Mouse (Mus musculus) CH12.LX (cell line): ENCODE data around the gene Wdr5. TPM values are rescaled to one million over a fixed set of nuclear protein-coding genes. Genes with fewer than 3 reads are reported as not detected.
A peak's percentile ranks its signal among the peaks of the same experiment; 100 is the strongest.

ENCODE experiments used
- DNase-seq: peaks from one replicate; pipeline ENCODE4 v3.0.0-alpha.2; 2013; ENCODE audit errors: extremely low read depth
- H3K27ac ChIP-seq: 2 replicates; pipeline ENCODE4 v1.5.1; 2012; ENCODE audit warnings: low read depth, mild to moderate bottlenecking, control low read depth, moderate library complexity; ENCODE audit not compliant: insufficient read depth
- H3K27me3 ChIP-seq: replicated peaks from 2 replicates; pipeline ENCODE3; 2012; ENCODE audit warnings: inconsistent platforms
- H3K36me3 ChIP-seq, 2 experiments: replicated peaks in 1 of 2; 2 replicates each; pipeline versions ENCODE3 to v1.6.1; 2012; ENCODE audit warnings: inconsistent platforms in 1 of 2, low read length in 1 of 2, mild to moderate bottlenecking in 1 of 2, mixed read lengths in 1 of 2, moderate library complexity in 1 of 2; ENCODE audit not compliant: control insufficient read depth in 1 of 2, insufficient read depth in 1 of 2
- H3K4me1 ChIP-seq, 2 experiments: 2 replicates each; pipeline ENCODE4 v1.6.1; 2012; ENCODE audit warnings: inconsistent platforms in 1 of 2, moderate library complexity in 1 of 2; ENCODE audit not compliant: insufficient read depth in 2 of 2, control insufficient read depth in 1 of 2
- H3K4me2 ChIP-seq: 2 replicates; pipeline ENCODE4 v1.6.1; 2012; ENCODE audit warnings: low read depth, mild to moderate bottlenecking, control low read depth; ENCODE audit not compliant: poor library complexity, insufficient read depth, severe bottlenecking
- H3K4me3 ChIP-seq, 3 experiments: fragments of 150-350 bp in 1 of 3; sonication (generic) in 1 of 3; replicated peaks in 1 of 3; 2 replicates each; pipeline versions ENCODE3 to v1.5.1; 2011 to 2012; ENCODE audit warnings: low read depth in 2 of 3, low read length in 2 of 3, mild to moderate bottlenecking in 2 of 3, moderate library complexity in 2 of 3, control low read depth in 1 of 3, improper control_type of control experiment in 1 of 3, inconsistent platforms in 1 of 3, mixed read lengths in 1 of 3; ENCODE audit not compliant: poor library complexity in 1 of 3
- H3K79me2 ChIP-seq: replicated peaks from 2 replicates; pipeline ENCODE4 v1.6.1; 2012; ENCODE audit warnings: mild to moderate bottlenecking, moderate library complexity; ENCODE audit not compliant: control insufficient read depth, poor library complexity, insufficient read depth, severe bottlenecking; ENCODE audit errors: extremely low read depth
- H3K9ac ChIP-seq: 2 replicates; pipeline ENCODE4 v1.6.1; 2012; ENCODE audit warnings: low read depth, mild to moderate bottlenecking, control low read depth, moderate library complexity; ENCODE audit not compliant: insufficient read depth
- H3K9me3 ChIP-seq: replicated peaks from 2 replicates; pipeline ENCODE3; 2012; ENCODE audit warnings: low read length, inconsistent platforms, mixed read lengths
- BHLHE40 ChIP-seq: IDR thresholded peaks from 2 replicates; pipeline ENCODE4 v1.6.1; 2011; ENCODE audit warnings: mild to moderate bottlenecking, low read depth, low read length, improper control_type of control experiment
- CHD1 ChIP-seq: IDR thresholded peaks from 2 replicates; pipeline ENCODE4 v1.6.1; 2012; ENCODE audit warnings: low read depth, low read length, improper control_type of control experiment, inconsistent platforms
- CTCF ChIP-seq, 2 experiments: IDR thresholded peaks in 1 of 2; conservative IDR thresholded peaks in 1 of 2; 2 replicates each; pipeline ENCODE4 v1.5.1; 2011 to 2012; ENCODE audit warnings: low read depth in 2 of 2, low read length in 2 of 2, improper control_type of control experiment in 1 of 2, inconsistent platforms in 1 of 2, mild to moderate bottlenecking in 1 of 2, moderate library complexity in 1 of 2
- E2F4 ChIP-seq: IDR thresholded peaks from 2 replicates; pipeline ENCODE4 v1.6.1; 2011; ENCODE audit warnings: low read depth, low read length, improper control_type of control experiment; ENCODE audit not compliant: insufficient replicate concordance
- EP300 ChIP-seq: IDR thresholded peaks from 2 replicates; pipeline ENCODE4 v1.6.1; 2011; ENCODE audit warnings: low read length, improper control_type of control experiment
- GABPA ChIP-seq: IDR thresholded peaks from 2 replicates; pipeline ENCODE4 v1.6.1; 2012; ENCODE audit warnings: low read depth, low read length, improper control_type of control experiment, inconsistent platforms; ENCODE audit not compliant: insufficient replicate concordance
- IRF4 ChIP-seq: IDR thresholded peaks from 2 replicates; pipeline ENCODE4 v1.6.1; 2014; ENCODE audit warnings: low read depth, mild to moderate bottlenecking, inconsistent platforms, low read length, improper control_type of control experiment
- KAT2A ChIP-seq: IDR thresholded peaks from 2 replicates; pipeline ENCODE4 v1.6.1; 2012; ENCODE audit warnings: low read length, improper control_type of control experiment, inconsistent platforms; ENCODE audit not compliant: insufficient replicate concordance
- MAZ ChIP-seq: IDR thresholded peaks from 2 replicates; pipeline ENCODE4 v1.6.1; 2012; ENCODE audit warnings: low read depth, mild to moderate bottlenecking, inconsistent platforms, low read length, improper control_type of control experiment, moderate library complexity
- MXI1 ChIP-seq: IDR thresholded peaks from 2 replicates; pipeline ENCODE4 v1.6.1; 2011; ENCODE audit warnings: mild to moderate bottlenecking, low read depth, low read length, improper control_type of control experiment
- MYC ChIP-seq: IDR thresholded peaks from 2 replicates; pipeline ENCODE4 v1.6.1; 2011; ENCODE audit warnings: low read depth, mild to moderate bottlenecking, improper control_type of control experiment, low read length
- NELFE ChIP-seq: IDR thresholded peaks from 2 replicates; pipeline ENCODE4 v1.6.1; 2011; ENCODE audit warnings: low read depth, low read length, improper control_type of control experiment
- PAX5 ChIP-seq: IDR thresholded peaks from 2 replicates; pipeline ENCODE4 v1.6.1; 2012; ENCODE audit warnings: low read length, inconsistent platforms, mixed read lengths
- POLR2A ChIP-seq: IDR thresholded peaks from 2 replicates; pipeline ENCODE4 v1.6.1; 2011; ENCODE audit warnings: low read depth, mild to moderate bottlenecking, improper control_type of control experiment, low read length
- POLR2AphosphoS2 ChIP-seq: IDR thresholded peaks from 2 replicates; pipeline ENCODE4 v1.6.1; 2011; ENCODE audit warnings: low read depth, low read length, improper control_type of control experiment
- RAD21 ChIP-seq: IDR thresholded peaks from 2 replicates; pipeline ENCODE4 v1.6.1; 2011; ENCODE audit warnings: low read depth, mild to moderate bottlenecking, low read length, improper control_type of control experiment, moderate library complexity
- SMC3 ChIP-seq: IDR thresholded peaks from 2 replicates; pipeline ENCODE4 v1.6.1; 2011; ENCODE audit warnings: low read depth, low read length, improper control_type of control experiment
- TBP ChIP-seq: conservative IDR thresholded peaks from 2 replicates; pipeline ENCODE4 v1.6.1; 2011; ENCODE audit warnings: low read depth, low read length, improper control_type of control experiment
- UBTF ChIP-seq: IDR thresholded peaks from 2 replicates; pipeline ENCODE4 v1.6.1; 2012; ENCODE audit warnings: low read depth, mild to moderate bottlenecking, inconsistent platforms, low read length, improper control_type of control experiment, moderate library complexity
- ZC3H11A ChIP-seq: IDR thresholded peaks from 2 replicates; pipeline ENCODE4 v1.6.1; 2012; ENCODE audit warnings: low read depth, mild to moderate bottlenecking, inconsistent platforms, low read length, improper control_type of control experiment
- ZKSCAN1 ChIP-seq: IDR thresholded peaks from 2 replicates; pipeline ENCODE4 v1.6.1; 2012; ENCODE audit warnings: low read depth, inconsistent platforms, low read length, improper control_type of control experiment, borderline replicate concordance
- dilution Hi-C: fragments of 300-500 bp; cut with MboI; formaldehyde crosslinking; loops from 2 replicates; pipeline ENCODE4 v1.14.3; 2020; ENCODE audit warnings: low sequenced_read_pairs; ENCODE audit not compliant: extremely low pct_unique_long_range_greater_than_20kb, extremely low pct_ligation_motif_present
- in situ Hi-C: fragments of 300-500 bp; cut with MboI; formaldehyde crosslinking; loops from 3 replicates; pipeline ENCODE4 v1.14.3; 2019; ENCODE audit warnings: low sequenced_read_pairs, low pct_ligation_motif_present, low pct_unique_long_range_greater_than_20kb, mixed read lengths
- polyA plus RNA-seq: library from polyadenylated mRNA; unstranded; fragments of >175 nt; gene quantifications from 2 replicates; pipeline ENCODE4 v1.2.1, GENCODE M21; 2012; ENCODE audit warnings: low read depth; ENCODE audit not compliant: insufficient read length
- total RNA-seq, 2 experiments: library from RNA; depleted of rRNA; stranded (reverse); fragments of 300-350 nt in 1 of 2; fragments of >200 nt in 1 of 2; gene quantifications; 2 replicates each; pipeline ENCODE4 v1.2.3; 2012 to 2014

The Wdr5 gene
- total and polyA plus RNA-seq, 3 experiments = 33.9 to 56.0 (median 54.8) TPM

- H3K4me3 ChIP-seq = no peak overlapping the region
- no peaks in the 10 kb centered on the region for H3K79me2 ChIP-seq
- no peaks in the 10 kb centered on the region for H3K36me3 ChIP-seq
- no peak for DNase-seq
- no peak overlapping the region for H3K9ac ChIP-seq
- H3K27me3 ChIP-seq = no peaks in the 10 kb centered on the region
- no peak overlapping the region for H3K4me2 ChIP-seq
- H3K27ac ChIP-seq = no peak overlapping the region
- peaks cover 2% of the 10 kb centered on the region for H3K9me3 ChIP-seq
- in situ Hi-C loops (no loop called here), dilution Hi-C loops (no loop called here)
- TF ChIP-seq PAX5 (no peak), NELFE (no peak), ZC3H11A (no peak), EP300 (no peak), RAD21 (no peak), IRF4 (no peak), SMC3 (no peak), POLR2A (no peak), MAZ (no peak), E2F4 (no peak), CHD1 (no peak), KAT2A (no peak), UBTF (no peak), MYC (no peak)
- peaks cover 0 to 5% of the 10 kb centered on the region in 2 experiments; a peak in 2 of 4 replicates for H3K4me1 ChIP-seq
Measured at GRCm38 (mm10) chr2:27488362-27488761, 26.6 kb upstream of the Wdr5 start.

- H3K36me3 ChIP-seq = no peaks in the 10 kb centered on the region
- no peak for DNase-seq
Measured at GRCm38 (mm10) chr2:27490939-27491338, 24.0 kb upstream of the Wdr5 start.

GRCm38 (mm10) chr2:27493971-27494370 lies 21.0 kb upstream of the Wdr5 start:
- Histone ChIP-seq H3K36me3 (no peaks in the 10 kb centered on the region), H3K27me3 (no peaks in the 10 kb centered on the region), H3K9ac (no peak overlapping the region), H3K9me3 (peaks cover 13% of the 10 kb centered on the region), H3K4me1 (peaks cover 0 to 5% of the 10 kb centered on the region in 2 experiments; a peak in 2 of 4 replicates), H3K4me2 (no peak overlapping the region), H3K27ac (no peak overlapping the region), H3K4me3 (no peak overlapping the region), H3K79me2 (no peaks in the 10 kb centered on the region)
- DNase-seq = no peak
- peak; percentile 39 for TF ChIP-seq RAD21
- no peak for TF ChIP-seq POLR2AphosphoS2
- TF ChIP-seq ZC3H11A = no peak
- peak in 1 of 2 experiments; percentile 40; a peak in 2 of 4 replicates for TF ChIP-seq CTCF (conservative IDR thresholded peaks at IDR 0.05 in 1 of 2, IDR thresholded peaks at IDR 0.05 in 1 of 2; ENCODE audit: low read depth in 2 of 2, low read length in 2 of 2)
- no peak for TF ChIP-seq BHLHE40
- no peak for TF ChIP-seq POLR2A
- TF ChIP-seq TBP = no peak
- dilution Hi-C loops = no loop called here
- in situ Hi-C loops = no loop called here

More at GRCm38 (mm10) chr2:27490939-27491338, 24.0 kb upstream of the Wdr5 start:
- H3K4me3 ChIP-seq = no peak overlapping the region
- no peaks in the 10 kb centered on the region for H3K27me3 ChIP-seq
- H3K4me1 ChIP-seq = peaks cover 0 to 5% of the 10 kb centered on the region in 2 experiments; a peak in 2 of 4 replicates
- peaks cover 7% of the 10 kb centered on the region for H3K9me3 ChIP-seq
- no peaks in the 10 kb centered on the region for H3K79me2 ChIP-seq
- H3K27ac ChIP-seq = no peak overlapping the region
- no peak overlapping the region for H3K4me2 ChIP-seq
- in situ Hi-C loops = no loop called here
- H3K9ac ChIP-seq = no peak overlapping the region
- dilution Hi-C loops = no loop called here
- TF ChIP-seq ZKSCAN1 (no peak), MXI1 (no peak), GABPA (no peak), UBTF (no peak), SMC3 (no peak)
